Mouse (Mus musculus): ENCODE measurements around the gene Setd2.

The Setd2 gene

DNA sequence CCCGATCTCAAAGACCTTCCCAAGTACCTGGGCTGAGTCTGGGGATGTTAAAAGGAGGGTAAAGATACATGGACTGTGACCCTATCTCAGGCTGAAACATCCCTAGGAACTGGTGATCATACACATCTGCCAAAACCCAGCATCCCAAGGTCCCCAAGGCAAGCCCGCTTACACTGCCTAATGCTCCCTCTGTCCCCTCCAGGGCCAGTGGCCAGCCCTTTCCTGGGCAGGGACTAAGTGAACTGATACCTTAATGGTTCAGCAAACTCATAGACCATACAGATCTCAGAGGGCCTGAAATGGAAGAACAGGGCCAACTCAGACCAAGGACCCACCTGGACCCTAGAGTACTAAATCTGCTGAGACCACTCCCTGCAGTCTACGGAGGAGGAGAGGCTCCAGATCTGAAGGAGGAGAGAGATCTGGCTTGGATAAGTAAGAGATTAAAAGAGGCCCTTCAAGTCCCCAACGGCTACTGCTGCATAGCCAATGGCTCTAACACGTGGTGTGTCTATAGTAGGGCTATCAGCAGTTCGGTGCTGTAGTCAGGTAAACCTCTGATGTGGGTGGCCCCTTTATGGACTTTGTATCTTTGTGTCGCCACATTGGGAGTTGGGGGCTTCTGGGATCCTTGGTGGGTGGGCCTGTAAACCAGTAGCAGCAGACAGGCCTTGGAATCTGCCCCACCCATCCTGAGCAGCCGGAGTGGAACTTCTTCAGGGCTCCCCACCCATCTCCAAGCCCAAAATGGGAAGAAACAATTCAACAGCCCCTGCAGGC, 91.2 kb downstream of the Setd2 start:
- DNase-seq (ENCODE audit: low spot score) = no peak

GRCm38 (mm10) chr9:110624361-110625166, 92.2 kb downstream of the Setd2 start, which contains the start of gene Nradd:
TSS of gene Nradd (minus strand) at chr9:110624452.
- DNase-seq (ENCODE audit: low spot score) = peak; percentile 60

- DNase-seq (ENCODE audit: low spot score) = no peak
These were observed 93.0 kb downstream of the Setd2 start for GRCm38 (mm10) chr9:110625350-110625908.

GRCm38 (mm10) chr9:110630171-110630570, 97.8 kb downstream of the Setd2 start:
- no peak for DNase-seq (ENCODE audit: low spot score)

GRCm38 (mm10) chr9:110631191-110631590, 98.8 kb downstream of the Setd2 start:
- no peak for DNase-seq (ENCODE audit: low spot score)

GRCm38 (mm10) chr9:110631651-110632275, 99.4 kb downstream of the Setd2 start:
- no peak for DNase-seq (ENCODE audit: low spot score)

- no peak for DNase-seq (ENCODE audit: low spot score)
These were observed 100.3 kb downstream of the Setd2 start for GRCm38 (mm10) chr9:110632671-110633070.

DNA sequence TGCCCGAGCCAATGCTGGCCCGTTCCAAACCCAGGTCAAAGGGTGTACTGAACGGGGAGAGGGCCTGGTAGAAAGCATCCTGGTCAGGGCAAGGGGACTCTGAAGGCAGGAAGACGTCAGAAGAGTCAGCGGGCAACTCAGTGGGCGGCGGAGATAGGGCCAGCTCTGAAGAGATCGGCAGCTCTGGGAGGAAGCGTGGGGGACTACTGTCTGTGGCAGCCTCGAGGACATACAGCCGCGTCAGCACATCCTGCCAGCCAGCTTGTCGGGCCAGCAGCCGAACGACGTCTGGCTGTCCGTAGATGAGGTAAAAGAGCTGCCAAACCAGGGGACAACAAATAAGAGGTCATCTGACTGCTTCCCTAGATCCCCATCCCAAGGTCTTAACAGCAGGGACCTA, 101.5 kb downstream of the Setd2 start:
- DNase-seq (ENCODE audit: low spot score) = no peak

- peak; percentile 83 for DNase-seq (ENCODE audit: low spot score)
These were observed 102.8 kb downstream of the Setd2 start for GRCm38 (mm10) chr9:110635225-110635624.

DNA sequence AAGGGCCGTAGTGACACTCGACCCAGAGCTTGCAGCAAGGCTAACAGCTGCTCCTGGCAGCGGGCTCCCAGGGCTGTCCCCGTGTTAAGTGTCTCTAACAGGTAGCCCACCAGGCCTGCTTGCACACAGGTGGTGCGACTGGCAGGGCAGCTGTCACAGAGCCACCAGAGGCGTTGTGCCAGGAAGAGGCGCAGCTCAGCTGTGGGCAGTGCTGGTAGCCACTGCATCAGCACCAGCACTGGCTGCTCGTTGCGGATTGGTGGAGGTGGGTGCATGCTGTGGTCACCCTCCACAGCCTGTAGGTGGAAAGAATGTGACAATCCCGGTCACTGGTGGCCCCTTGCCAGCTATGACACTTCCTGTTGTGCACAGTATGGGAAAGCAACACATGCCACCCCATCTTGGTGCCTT, 106.2 kb downstream of the Setd2 start:
- no peak for DNase-seq (ENCODE audit: low spot score)

- no peak for DNase-seq (ENCODE audit: low spot score)
These were observed 108.6 kb downstream of the Setd2 start for GRCm38 (mm10) chr9:110641006-110641405.

GRCm38 (mm10) chr9:110642812-110643524, 110.6 kb downstream of the Setd2 start:
- no peak for DNase-seq (ENCODE audit: low spot score)

GRCm38 (mm10) chr9:110643787-110644186, 111.4 kb downstream of the Setd2 start:
- DNase-seq (ENCODE audit: low spot score) = no peak

DNA sequence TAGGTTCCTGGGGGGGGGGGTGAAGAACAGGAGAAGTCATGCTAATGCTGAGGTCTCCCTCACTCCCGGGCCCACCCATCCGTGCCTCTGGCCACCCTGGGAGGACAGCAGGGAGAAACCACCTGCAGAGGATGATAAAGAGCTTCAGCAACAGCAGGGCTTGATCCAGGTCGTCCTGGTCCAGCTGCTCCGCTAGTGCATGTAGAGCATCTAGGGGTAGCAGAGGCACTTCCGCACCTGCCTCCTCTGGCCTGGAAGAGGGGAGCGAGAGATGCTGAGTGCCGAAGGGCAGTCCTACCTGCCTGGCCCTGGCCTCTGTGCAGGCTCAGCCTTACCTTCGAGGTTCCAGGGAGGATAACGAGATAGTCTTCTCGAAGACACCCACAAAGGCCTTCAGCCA, 111.9 kb downstream of the Setd2 start:
- DNase-seq (ENCODE audit: low spot score) = no peak

DNA sequence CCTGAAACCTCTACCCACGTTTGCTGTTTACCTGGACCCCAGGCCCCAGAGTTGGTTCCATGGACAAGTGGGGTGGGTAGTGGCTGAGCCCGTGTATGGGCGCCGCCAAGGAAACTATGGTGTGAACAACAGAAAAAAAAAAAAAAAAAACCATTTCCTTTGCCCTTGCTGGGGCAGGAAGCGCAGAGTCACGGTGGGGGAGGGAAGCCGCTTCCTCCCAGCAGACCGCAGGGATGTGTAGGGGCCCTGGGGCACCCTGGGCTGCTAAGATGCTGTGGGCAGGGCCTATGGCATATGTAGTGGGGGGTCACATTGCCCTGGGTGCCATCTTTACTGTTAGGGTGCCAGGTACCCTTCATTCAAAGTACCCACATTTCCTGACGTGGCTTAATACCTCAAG, 112.8 kb downstream of the Setd2 start:
- DNase-seq (ENCODE audit: low spot score) = no peak

- DNase-seq (ENCODE audit: low spot score) = no peak
These were observed 117.4 kb downstream of the Setd2 start for GRCm38 (mm10) chr9:110649775-110650174.

- DNase-seq (ENCODE audit: low spot score) = no peak
These were observed 119.7 kb downstream of the Setd2 start for GRCm38 (mm10) chr9:110651931-110652722.

DNA sequence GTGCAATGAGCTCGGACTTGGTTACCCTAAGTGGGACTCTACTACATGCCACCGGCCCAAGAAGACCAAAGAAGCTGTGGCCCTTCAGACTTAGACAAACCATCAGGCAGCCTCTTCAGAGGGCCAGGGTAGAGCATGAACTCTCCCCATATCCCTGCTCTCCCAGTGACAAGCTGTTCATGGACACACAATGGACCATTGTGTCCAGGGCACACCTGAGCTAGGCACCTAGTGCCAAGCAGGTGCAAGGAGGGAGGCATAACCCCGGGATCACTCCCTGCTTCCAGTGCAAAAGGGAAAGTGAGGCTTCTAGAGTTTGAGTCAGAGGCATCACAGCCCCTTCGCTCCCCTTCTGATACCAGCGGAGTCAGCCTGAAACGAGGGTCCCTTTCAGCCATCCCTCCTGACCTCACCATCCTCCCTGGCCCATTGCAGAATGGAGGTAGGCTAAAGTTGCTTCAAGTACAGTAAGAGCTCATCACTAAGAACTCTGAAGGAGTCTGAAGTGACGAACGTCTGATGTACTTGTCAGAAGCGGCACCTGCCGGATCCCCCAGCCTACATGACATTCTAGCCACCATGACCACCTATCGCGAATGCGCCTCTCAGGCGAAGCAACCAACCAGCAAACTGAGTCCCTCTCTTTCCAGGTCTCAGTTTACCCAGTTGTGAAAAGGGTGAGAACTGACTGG, 120.7 kb downstream of the Setd2 start:
- no peak for DNase-seq (ENCODE audit: low spot score)

DNA sequence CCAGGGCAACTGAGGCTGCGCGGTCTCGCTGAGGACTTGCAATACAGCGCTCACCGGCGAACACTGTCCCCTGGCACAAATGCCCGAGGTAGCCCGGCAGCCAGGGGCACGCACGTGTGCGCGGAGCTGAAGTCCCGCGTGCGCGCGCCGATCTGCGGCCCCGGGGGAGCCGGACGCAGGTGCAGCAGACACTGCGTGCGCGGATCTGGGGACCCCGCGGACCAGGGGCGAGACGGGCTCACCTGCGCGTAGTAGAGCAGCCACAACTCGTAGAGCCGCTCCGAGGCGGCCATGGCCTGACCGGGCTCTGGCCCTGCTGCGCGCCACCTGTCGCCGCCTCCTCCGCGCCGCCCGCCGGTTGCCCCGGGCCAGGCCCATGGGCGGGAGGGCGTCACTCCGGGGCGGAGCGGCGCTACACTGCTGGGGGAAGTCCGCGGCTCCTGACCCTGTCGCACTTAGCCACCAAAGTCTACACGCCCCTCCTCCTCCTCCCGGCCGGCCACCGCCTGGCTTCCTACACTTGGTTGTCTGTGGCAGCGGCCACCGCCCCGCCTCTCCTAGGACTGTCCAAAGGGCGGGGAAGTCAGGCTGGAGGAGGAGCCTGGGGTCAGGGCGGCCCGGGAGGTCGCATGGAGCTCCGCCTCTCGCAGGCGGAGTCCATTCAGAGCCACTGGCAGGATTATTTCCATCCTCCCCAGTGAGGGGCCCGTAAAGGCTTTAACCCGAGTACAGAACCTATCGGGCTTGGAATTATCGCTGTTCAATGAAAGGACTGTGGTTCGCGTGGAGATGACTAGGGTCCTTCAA, 121.5 kb downstream of the Setd2 start, which contains the start of gene Nbeal2:
TSS of gene Nbeal2 (minus strand) at position 507 of the 807 bp plus-strand sequence.
- DNase-seq (ENCODE audit: low spot score) = peak; percentile 69
